Mouse (Mus musculus) thymus, adult 2 months (tissue): ENCODE measurements around the gene Vsig10l.

Experiments used
- CTCF ChIP-seq: fragments of 200-500 bp; IDR thresholded peaks from 2 replicates; pipeline ENCODE4 v1.5.1; 2012; ENCODE audit warnings: mild to moderate bottlenecking, control low read depth, low read length, moderate library complexity, borderline replicate concordance; ENCODE audit not compliant: control insufficient read depth, poor library complexity, insufficient read depth; ENCODE audit errors: extremely low read depth
- POLR2A ChIP-seq: fragments of 200-500 bp; IDR thresholded peaks from 2 replicates; pipeline ENCODE4 v1.6.1; 2012; ENCODE audit warnings: mild to moderate bottlenecking, low read length, control low read depth, moderate library complexity; ENCODE audit not compliant: control insufficient read depth, poor library complexity, insufficient read depth; ENCODE audit errors: extremely low read depth

DNA sequence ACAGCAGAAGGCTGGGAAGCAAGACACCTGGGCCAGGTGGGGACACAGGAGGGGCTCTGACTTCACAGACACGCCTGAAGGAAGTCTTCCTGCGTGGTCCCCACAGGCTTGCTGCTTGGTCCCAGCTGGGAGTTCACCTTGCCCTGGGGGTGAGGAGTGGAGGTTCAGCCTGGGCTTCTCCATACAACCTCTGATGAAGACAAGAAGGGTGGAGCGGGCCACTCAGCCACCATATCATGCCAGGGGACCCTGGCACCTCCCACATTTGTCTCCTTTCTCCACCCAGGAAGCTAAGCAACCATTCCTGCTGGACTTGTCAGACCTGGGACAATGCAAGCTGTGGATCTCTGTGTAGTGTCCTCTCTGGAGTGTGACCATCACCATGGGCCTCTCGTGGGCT, at the start of gene Vsig10l:
- TF ChIP-seq CTCF: no peak
- no peak for TF ChIP-seq POLR2A
